Mouse (Mus musculus) thymus, adult 18-20 months (tissue): ENCODE data around the gene Plb1.

Source experiments
- DNase-seq, 2 experiments: peaks; one replicate each; pipeline ENCODE4 v3.0.0; 2022; ENCODE audit warnings: mixed read lengths in 2 of 2

Gene Plb1

GRCm38 (mm10) chr5:32260751-32261150 lies 28.2 kb downstream of the Plb1 start:
- DNase-seq, result no peak

GRCm38 (mm10) chr5:32261251-32261650 lies 28.7 kb downstream of the Plb1 start:
- no peak for DNase-seq

GRCm38 (mm10) chr5:32262534-32262933 lies 30.0 kb downstream of the Plb1 start:
- no peak for DNase-seq

- DNase-seq, result no peak
These were observed 40.0 kb downstream of the Plb1 start for GRCm38 (mm10) chr5:32272502-32272901.

DNA sequence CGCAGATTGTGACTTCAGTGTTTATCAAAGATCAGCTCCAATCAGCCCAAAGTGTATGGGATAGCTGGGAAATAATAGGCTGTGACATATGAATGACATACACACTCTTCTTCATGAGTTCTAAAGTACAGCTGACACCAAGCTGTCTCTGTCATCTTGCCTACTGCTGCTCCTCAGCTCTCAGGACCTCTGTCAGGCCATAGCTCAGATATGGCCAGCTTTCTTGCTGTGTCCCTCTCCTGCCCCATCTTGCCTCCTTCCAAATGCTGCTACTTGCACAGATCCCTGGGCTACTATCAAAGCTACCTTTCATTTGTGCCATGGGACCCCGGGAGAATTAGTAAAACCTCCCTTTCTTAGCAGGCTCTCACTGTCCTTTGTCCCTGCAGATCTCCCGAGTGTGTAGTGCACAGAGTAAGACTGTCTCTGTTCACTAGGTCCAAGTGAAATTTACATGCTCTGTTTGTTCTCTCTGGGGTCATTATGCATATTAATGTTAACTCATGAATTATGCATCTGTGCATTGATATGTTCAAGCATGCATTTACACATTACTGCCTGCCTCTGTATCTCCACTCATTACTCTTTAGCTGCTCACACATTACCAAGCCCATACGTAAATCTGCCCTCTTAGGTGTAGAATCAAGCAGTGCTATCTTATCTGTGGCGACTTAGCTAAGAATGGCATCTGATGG lies 45.6 kb downstream of the Plb1 start:
- DNase-seq, result no peak

DNA sequence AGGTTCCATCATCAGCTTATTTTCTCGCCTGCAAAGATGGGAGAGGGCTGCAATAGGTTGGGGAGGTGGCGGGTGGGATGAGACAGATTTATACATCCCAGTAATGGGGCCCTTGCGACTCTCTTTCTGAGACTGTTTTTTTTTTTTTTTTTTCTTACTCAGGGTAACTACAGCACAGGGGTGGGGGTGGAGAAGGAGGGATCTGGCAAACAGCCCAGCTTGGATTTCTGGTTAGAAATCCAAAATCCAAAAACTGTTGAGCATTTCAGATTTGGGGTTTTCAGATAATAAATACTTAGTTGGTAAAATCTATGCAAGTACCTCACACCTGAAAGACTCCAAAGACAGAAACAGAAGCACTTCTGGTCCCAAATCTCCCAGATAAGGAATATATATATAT lies 47.6 kb downstream of the Plb1 start:
- no peak for DNase-seq

DNA sequence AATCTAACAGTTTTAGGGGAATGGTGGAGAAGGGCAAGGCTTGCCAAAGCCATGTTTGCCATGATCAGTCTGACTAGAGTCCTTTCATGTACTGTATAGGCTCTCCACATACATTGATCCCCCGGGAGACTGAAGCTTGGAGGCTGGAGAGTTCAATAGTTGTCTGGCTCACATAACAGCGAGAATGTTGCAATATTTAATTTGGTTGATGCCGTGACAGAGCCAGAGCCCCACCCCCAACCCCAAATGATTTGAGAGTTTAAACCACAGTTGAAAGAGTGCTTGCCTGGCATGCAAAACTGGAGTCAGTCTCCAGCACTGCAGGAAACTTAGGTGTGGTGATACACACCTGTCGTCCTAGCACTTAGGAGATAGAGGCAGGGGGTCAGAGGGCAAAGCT lies 49.8 kb downstream of the Plb1 start:
- DNase-seq, result no peak

- no peak for DNase-seq
These were observed 50.9 kb downstream of the Plb1 start for GRCm38 (mm10) chr5:32283457-32283856.

- no peak for DNase-seq
These were observed 53.8 kb downstream of the Plb1 start for GRCm38 (mm10) chr5:32286315-32286714.

DNA sequence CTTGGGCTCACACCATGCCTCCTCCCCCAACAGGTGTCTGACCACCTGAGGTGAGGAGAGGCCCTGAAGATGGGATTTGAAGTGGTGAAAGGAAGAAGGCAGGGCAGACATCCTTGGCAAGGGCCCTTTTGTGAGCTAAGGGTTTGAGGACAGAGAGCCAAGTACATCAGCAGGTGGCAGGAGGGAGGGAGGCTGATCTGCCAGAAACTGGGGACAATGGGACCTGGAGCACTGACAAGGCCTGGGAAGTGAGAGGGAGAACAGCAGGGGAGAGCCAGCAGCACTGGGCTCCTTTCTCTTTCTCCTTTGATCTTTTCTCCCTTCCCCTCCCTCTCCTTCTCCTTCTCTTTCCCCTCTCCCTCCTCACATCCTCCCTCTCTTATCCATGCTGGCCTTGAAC lies 55.5 kb downstream of the Plb1 start:
- DNase-seq, result no peak

DNA sequence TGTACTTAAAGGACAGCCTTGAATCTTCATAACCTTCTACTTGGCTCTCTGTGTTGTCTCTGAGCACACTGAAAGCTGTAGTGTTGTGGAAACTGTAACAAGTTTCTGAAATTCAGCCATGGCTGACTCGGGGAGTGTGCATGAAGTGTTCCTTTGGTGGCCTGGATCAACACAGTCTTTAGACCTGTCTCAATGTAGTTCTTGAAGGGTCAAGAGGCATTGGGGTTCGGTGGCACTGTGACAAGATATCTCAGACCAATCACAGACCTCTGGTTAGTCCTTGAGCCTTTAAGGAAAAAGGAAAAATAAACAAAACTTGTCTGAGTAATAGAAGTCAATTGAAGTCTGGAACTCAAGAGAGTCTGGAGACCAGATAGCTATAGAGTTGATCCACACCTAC lies 58.8 kb downstream of the Plb1 start:
- DNase-seq, result no peak

GRCm38 (mm10) chr5:32302991-32303921 lies 70.7 kb downstream of the Plb1 start:
- peak in 1 of 2 experiments; percentile 17 for DNase-seq

GRCm38 (mm10) chr5:32307106-32307505 lies 74.6 kb downstream of the Plb1 start:
- no peak for DNase-seq

DNA sequence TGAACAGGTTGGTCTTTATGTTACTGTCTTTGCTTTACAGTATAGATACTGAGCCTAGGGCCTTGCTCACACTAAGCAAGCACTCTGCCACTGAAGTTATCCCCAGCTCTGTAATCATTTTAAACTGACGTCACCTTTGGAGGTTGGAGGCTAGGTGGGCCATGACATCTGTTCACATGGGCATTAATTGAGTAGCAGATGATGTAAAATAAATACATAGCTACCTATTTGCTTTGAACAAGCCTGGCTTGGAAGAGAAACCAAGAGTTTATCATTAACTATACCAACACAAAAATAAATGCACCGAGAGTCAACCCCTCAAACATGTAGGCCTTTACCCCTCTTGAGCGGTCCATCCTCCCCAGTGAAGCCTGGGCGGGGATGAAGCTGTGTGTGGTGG lies 76.1 kb downstream of the Plb1 start:
- DNase-seq, result no peak

DNA sequence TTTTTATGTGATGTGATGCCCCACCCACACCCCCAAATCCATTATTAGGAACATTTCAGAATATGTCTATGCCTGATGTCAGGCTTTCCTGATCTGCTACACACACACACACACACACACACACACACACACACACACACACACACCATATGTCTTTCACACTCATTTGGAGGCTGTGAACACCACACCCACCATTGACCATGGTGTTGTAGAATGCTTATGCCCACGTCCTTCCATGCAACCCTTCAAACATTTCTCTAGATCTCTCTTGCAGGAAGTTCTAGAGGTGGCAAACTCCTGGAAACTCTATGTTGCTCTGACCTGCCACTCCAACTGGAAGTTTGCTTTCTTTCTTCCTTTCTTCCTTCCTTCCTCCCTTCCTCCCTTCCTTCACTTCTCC lies 77.2 kb downstream of the Plb1 start:
- DNase-seq, result no peak

GRCm38 (mm10) chr5:32310802-32311201 lies 78.3 kb downstream of the Plb1 start:
- DNase-seq, result no peak

- no peak for DNase-seq
These were observed 79.2 kb downstream of the Plb1 start for GRCm38 (mm10) chr5:32311589-32312166.

- DNase-seq, result peak; percentile 10 to 35
These were observed 81.2 kb downstream of the Plb1 start for GRCm38 (mm10) chr5:32313671-32314070.

- DNase-seq, result no peak
These were observed 82.2 kb downstream of the Plb1 start for GRCm38 (mm10) chr5:32314731-32315130.

GRCm38 (mm10) chr5:32322146-32322811 lies 89.8 kb downstream of the Plb1 start:
- no peak for DNase-seq

GRCm38 (mm10) chr5:32328139-32328538 lies 95.6 kb downstream of the Plb1 start:
- no peak for DNase-seq

- no peak for DNase-seq
These were observed 100.1 kb downstream of the Plb1 start for GRCm38 (mm10) chr5:32332591-32332990.

DNA sequence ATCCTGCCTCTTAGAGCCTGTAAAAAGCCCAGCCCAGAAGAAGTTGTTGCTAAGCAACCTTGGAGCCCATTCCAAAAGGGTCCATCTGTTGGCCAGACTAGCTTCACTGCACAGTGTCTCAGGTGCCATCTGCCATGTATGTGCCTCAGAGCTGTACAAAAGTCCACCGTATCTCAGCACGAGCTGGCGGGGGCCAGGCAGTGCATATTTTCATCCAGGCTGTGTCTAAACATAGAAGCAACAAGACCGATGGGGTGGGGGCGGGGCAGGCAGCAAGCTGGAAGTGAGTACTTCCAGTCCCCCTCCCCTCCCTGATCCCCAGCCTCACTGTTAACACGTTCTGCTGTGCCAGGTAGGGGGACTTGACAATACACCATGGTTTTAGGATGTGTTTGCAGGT lies 102.7 kb downstream of the Plb1 start:
- no peak for DNase-seq
